Mouse (Mus musculus) olfactory bulb, adult 2 months (tissue): Measurements from ENCODE around the gene Krtap4-9.

Experiments used
- CTCF ChIP-seq: fragments of 200-500 bp; IDR thresholded peaks from 2 replicates; pipeline ENCODE4 v1.5.1; 2012; ENCODE audit warnings: low read depth, mild to moderate bottlenecking, low read length, moderate library complexity; ENCODE audit not compliant: insufficient read depth
- POLR2A ChIP-seq: fragments of 200-500 bp; IDR thresholded peaks from 2 replicates; pipeline ENCODE4 v1.6.1; 2012; ENCODE audit warnings: mild to moderate bottlenecking, low read depth, low read length, moderate library complexity; ENCODE audit not compliant: insufficient read depth

GRCm38 (mm10) chr11:99778401-99778800 is 6.6 kb upstream of the Krtap4-9 start:
- TF ChIP-seq CTCF (no peak), POLR2A (no peak)
